Mouse (Mus musculus): Measurements from ENCODE around the gene Tfam. TPM values are rescaled to one million over a fixed set of nuclear protein-coding genes. Genes with fewer than 3 reads are reported as not detected.

The Tfam gene
- polyA plus RNA-seq, 1 experiment from 2014 or later, result 52.2 TPM

GRCm38 (mm10) chr10:71200964-71201363 is 37.1 kb downstream of the Tfam start:
- no peak overlapping the region for H3K4me2 ChIP-seq (ENCODE audit: low read length)
- WGBS, result 58% methylated on average over 5 of the region's 5 CpGs
- H3K27ac ChIP-seq (ENCODE audit: low read length), result no peak overlapping the region
- no peaks in the 10 kb centered on the region for H3K9me3 ChIP-seq (ENCODE audit: control insufficient read depth, low read length)
- H3K4me1 ChIP-seq (replicated peaks; ENCODE audit: control insufficient read depth, insufficient read depth, low read length), result peaks cover 3% of the 10 kb centered on the region; the same call in 1 of the 2 replicates
- no peak for ATAC-seq
- H3K4me3 ChIP-seq (replicated peaks; ENCODE audit: low read length), result no peak overlapping the region
- H3K36me3 ChIP-seq (ENCODE audit: control insufficient read depth, insufficient read depth), result no peaks in the 10 kb centered on the region
- no peak overlapping the region; the same call in 1 of the 2 replicates for H3K9ac ChIP-seq (replicated peaks; ENCODE audit: low read depth, low read length)
- no peaks in the 10 kb centered on the region for H3K27me3 ChIP-seq (replicated peaks; ENCODE audit: control insufficient read depth, insufficient read depth, low read length)

- ATAC-seq, result no peak
- Histone ChIP-seq H3K27ac (ENCODE audit: low read length) (no peak overlapping the region), H3K4me1 (replicated peaks; ENCODE audit: control insufficient read depth, insufficient read depth, low read length) (peaks cover 3% of the 10 kb centered on the region; the same call in 1 of the 2 replicates), H3K4me2 (ENCODE audit: low read length) (no peak overlapping the region), H3K36me3 (ENCODE audit: control insufficient read depth, insufficient read depth) (no peaks in the 10 kb centered on the region), H3K9ac (replicated peaks; ENCODE audit: low read depth, low read length) (no peak overlapping the region), H3K27me3 (replicated peaks; ENCODE audit: control insufficient read depth, insufficient read depth, low read length) (no peaks in the 10 kb centered on the region), H3K4me3 (replicated peaks; ENCODE audit: low read length) (no peak overlapping the region), H3K9me3 (ENCODE audit: control insufficient read depth, low read length) (no peaks in the 10 kb centered on the region)
- WGBS, result 89% methylated on average over 8 of the region's 8 CpGs
These were observed 39.4 kb downstream of the Tfam start for GRCm38 (mm10) chr10:71198676-71199075.

DNA sequence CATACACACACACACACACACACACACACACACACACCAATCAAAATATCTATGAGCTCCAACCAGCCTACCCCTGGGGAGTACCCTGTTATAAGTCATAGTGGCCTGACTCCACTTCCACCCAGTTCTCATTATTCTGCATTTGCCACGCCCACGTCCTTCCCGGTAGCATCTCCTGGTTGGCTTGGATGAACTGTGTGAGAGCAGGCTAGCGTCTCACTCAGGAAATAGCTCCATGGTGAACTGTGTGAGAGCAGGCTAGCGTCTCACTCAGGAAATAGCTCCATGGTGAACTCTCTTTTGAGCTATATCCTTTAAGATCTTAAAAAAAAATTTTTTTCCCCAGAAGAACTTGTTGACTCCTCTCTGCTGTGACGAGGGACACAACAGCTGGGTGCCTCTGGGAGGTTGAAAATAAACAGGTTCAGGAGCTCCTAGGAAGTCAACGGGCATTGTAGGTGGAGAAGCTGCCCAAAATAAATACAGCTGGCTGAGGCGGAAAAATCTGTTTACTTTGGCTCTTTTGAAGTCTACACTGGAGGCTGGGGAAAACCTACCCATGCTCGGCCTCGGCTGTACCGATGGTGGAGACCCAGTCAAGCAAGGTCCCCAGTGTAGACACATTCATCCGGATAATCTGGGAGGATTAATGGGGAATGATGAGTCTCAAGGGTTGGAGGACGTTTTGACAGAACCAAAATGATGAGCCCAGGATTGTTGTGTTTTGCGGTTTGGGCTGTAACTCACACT is 40.9 kb downstream of the Tfam start:
- Histone ChIP-seq H3K27ac (ENCODE audit: low read length) (no peak overlapping the region), H3K27me3 (replicated peaks; ENCODE audit: control insufficient read depth, insufficient read depth, low read length) (no peaks in the 10 kb centered on the region), H3K4me2 (ENCODE audit: low read length) (no peak overlapping the region), H3K4me3 (replicated peaks; ENCODE audit: low read length) (no peak overlapping the region), H3K4me1 (replicated peaks; ENCODE audit: control insufficient read depth, insufficient read depth, low read length) (peaks cover 6% of the 10 kb centered on the region; the same call in 1 of the 2 replicates), H3K9ac (replicated peaks; ENCODE audit: low read depth, low read length) (no peak overlapping the region), H3K9me3 (ENCODE audit: control insufficient read depth, low read length) (no peaks in the 10 kb centered on the region), H3K36me3 (ENCODE audit: control insufficient read depth, insufficient read depth) (no peaks in the 10 kb centered on the region)
- 82% methylated on average over 14 of the region's 14 CpGs for WGBS
- ATAC-seq, result no peak

- no peak overlapping the region for H3K9ac ChIP-seq (replicated peaks; ENCODE audit: low read depth, low read length)
- no peak overlapping the region for H3K4me3 ChIP-seq (replicated peaks; ENCODE audit: low read length)
- no peak overlapping the region for H3K27ac ChIP-seq (ENCODE audit: low read length)
- WGBS, result 56% methylated on average over 9 of the region's 9 CpGs
- ATAC-seq, result no peak
- H3K4me1 ChIP-seq (replicated peaks; ENCODE audit: control insufficient read depth, insufficient read depth, low read length), result peaks cover 4% of the 10 kb centered on the region; the same call in 1 of the 2 replicates
- H3K27me3 ChIP-seq (replicated peaks; ENCODE audit: control insufficient read depth, insufficient read depth, low read length), result no peaks in the 10 kb centered on the region
- no peaks in the 10 kb centered on the region for H3K9me3 ChIP-seq (ENCODE audit: control insufficient read depth, low read length)
- H3K36me3 ChIP-seq (ENCODE audit: control insufficient read depth, insufficient read depth), result no peaks in the 10 kb centered on the region
- H3K4me2 ChIP-seq (ENCODE audit: low read length), result no peak overlapping the region
These were observed 42.6 kb downstream of the Tfam start for GRCm38 (mm10) chr10:71195501-71195900.

DNA sequence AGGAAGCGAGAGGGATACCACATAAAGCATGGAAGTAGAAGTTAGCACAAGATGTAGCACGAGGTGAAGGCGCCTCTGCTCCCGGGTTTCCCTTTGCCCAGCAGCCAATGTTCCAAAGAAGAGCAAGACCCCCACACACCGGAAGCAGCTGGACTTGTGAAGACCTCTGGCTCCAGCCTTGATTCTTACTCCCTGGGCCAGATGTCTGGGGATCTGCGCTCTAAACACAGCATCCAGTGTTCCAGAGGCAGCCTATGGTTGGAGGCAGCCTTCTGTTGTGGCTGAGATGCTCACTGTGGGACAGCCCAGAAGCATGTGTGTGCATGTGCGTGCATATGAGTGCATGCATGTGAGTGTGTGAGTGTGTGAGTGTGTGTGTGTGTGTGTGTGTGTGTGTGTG is 43.4 kb downstream of the Tfam start:
- Histone ChIP-seq H3K27me3 (replicated peaks; ENCODE audit: control insufficient read depth, insufficient read depth, low read length) (no peaks in the 10 kb centered on the region), H3K9ac (replicated peaks; ENCODE audit: low read depth, low read length) (no peak overlapping the region), H3K4me3 (replicated peaks; ENCODE audit: low read length) (no peak overlapping the region), H3K27ac (ENCODE audit: low read length) (no peak overlapping the region), H3K9me3 (ENCODE audit: control insufficient read depth, low read length) (no peaks in the 10 kb centered on the region), H3K4me1 (replicated peaks; ENCODE audit: control insufficient read depth, insufficient read depth, low read length) (0 out of 2 replicates have a peak, but pooled peaks cover 2% of the 10 kb centered on the region), H3K4me2 (ENCODE audit: low read length) (no peak overlapping the region), H3K36me3 (ENCODE audit: control insufficient read depth, insufficient read depth) (no peaks in the 10 kb centered on the region)
- 93% methylated on average over 7 of the region's 7 CpGs for WGBS
- ATAC-seq, result no peak

DNA sequence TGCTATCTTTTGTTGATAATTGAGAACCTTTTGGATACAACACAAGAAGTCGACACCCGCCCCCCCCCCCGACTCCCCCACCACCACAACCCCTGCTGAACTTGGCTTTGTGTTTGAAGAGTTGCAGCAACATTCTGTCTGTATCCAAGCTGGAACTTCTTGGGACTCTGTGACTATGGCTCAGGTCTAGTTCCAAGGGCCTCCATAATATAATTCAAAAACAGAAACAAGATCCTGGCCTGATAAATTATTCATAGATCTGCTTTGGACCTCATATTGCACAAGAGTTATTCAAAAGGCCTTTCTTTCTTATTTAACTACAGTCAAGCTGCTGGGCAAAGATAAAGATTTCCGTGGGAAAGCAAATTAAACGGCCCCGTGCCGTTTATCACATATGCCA is 44.8 kb downstream of the Tfam start:
- H3K9me3 ChIP-seq (ENCODE audit: control insufficient read depth, low read length), result no peaks in the 10 kb centered on the region
- no peak overlapping the region for H3K4me3 ChIP-seq (replicated peaks; ENCODE audit: low read length)
- H3K27ac ChIP-seq (ENCODE audit: low read length), result no peak overlapping the region
- H3K4me2 ChIP-seq (ENCODE audit: low read length), result no peak overlapping the region
- no peaks in the 10 kb centered on the region for H3K36me3 ChIP-seq (ENCODE audit: control insufficient read depth, insufficient read depth)
- 0 out of 2 replicates have a peak, but pooled peaks cover 2% of the 10 kb centered on the region for H3K4me1 ChIP-seq (replicated peaks; ENCODE audit: control insufficient read depth, insufficient read depth, low read length)
- no peaks in the 10 kb centered on the region for H3K27me3 ChIP-seq (replicated peaks; ENCODE audit: control insufficient read depth, insufficient read depth, low read length)
- ATAC-seq, result no peak
- 29% methylated on average over 7 of the region's 7 CpGs for WGBS
- no peak overlapping the region for H3K9ac ChIP-seq (replicated peaks; ENCODE audit: low read depth, low read length)

GRCm38 (mm10) chr10:71192886-71193285 is 45.2 kb downstream of the Tfam start:
- 75% methylated on average over 11 of the region's 11 CpGs for WGBS

DNA sequence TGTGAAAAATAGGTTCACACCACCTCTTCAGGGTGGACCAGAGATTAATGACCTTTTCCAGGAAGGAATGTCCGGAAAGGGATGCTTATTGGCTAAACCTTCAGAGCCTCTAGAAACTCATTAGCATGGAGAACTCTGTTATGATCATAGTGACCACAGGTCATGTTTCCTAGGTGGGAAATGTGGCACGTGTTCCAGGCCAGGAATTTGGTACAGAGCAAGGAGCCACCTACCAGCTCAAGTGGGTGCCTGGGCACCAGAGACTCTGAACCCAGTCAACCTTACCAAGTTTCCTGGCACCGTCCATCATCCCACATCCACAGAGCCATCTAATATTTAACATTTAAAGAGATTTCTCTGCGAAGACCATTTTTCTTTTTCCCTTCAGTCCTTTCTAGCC is 49.4 kb downstream of the Tfam start:
- ATAC-seq, result no peak
- Histone ChIP-seq H3K4me2 (ENCODE audit: low read length) (no peak overlapping the region), H3K9me3 (ENCODE audit: control insufficient read depth, low read length) (no peaks in the 10 kb centered on the region), H3K9ac (replicated peaks; ENCODE audit: low read depth, low read length) (no peak overlapping the region), H3K4me1 (replicated peaks; ENCODE audit: control insufficient read depth, insufficient read depth, low read length) (peaks cover 2% of the 10 kb centered on the region; the same call in 1 of the 2 replicates), H3K27me3 (replicated peaks; ENCODE audit: control insufficient read depth, insufficient read depth, low read length) (no peaks in the 10 kb centered on the region), H3K36me3 (ENCODE audit: control insufficient read depth, insufficient read depth) (no peaks in the 10 kb centered on the region), H3K27ac (ENCODE audit: low read length) (no peak overlapping the region), H3K4me3 (replicated peaks; ENCODE audit: low read length) (no peak overlapping the region)
- 87% methylated on average over 4 of the region's 4 CpGs for WGBS

More at GRCm38 (mm10) chr10:71192886-71193285, 45.2 kb downstream of the Tfam start:
- ATAC-seq, result no peak
- Histone ChIP-seq H3K27ac (ENCODE audit: low read length) (no peak overlapping the region), H3K4me3 (replicated peaks; ENCODE audit: low read length) (no peak overlapping the region), H3K9me3 (ENCODE audit: control insufficient read depth, low read length) (no peaks in the 10 kb centered on the region), H3K4me2 (ENCODE audit: low read length) (no peak overlapping the region), H3K4me1 (replicated peaks; ENCODE audit: control insufficient read depth, insufficient read depth, low read length) (0 out of 2 replicates have a peak, but pooled peaks cover 2% of the 10 kb centered on the region), H3K36me3 (ENCODE audit: control insufficient read depth, insufficient read depth) (no peaks in the 10 kb centered on the region), H3K9ac (replicated peaks; ENCODE audit: low read depth, low read length) (no peak overlapping the region), H3K27me3 (replicated peaks; ENCODE audit: control insufficient read depth, insufficient read depth, low read length) (no peaks in the 10 kb centered on the region)

- Histone ChIP-seq H3K27ac (ENCODE audit: low read length) (no peak overlapping the region), H3K9me3 (ENCODE audit: control insufficient read depth, low read length) (no peaks in the 10 kb centered on the region), H3K4me1 (replicated peaks; ENCODE audit: control insufficient read depth, insufficient read depth, low read length) (peaks cover 2% of the 10 kb centered on the region; the same call in 1 of the 2 replicates), H3K4me2 (ENCODE audit: low read length) (no peak overlapping the region), H3K36me3 (ENCODE audit: control insufficient read depth, insufficient read depth) (no peaks in the 10 kb centered on the region), H3K27me3 (replicated peaks; ENCODE audit: control insufficient read depth, insufficient read depth, low read length) (no peaks in the 10 kb centered on the region), H3K9ac (replicated peaks; ENCODE audit: low read depth, low read length) (no peak overlapping the region), H3K4me3 (replicated peaks; ENCODE audit: low read length) (no peak overlapping the region)
- no peak for ATAC-seq
- 78% methylated on average over 7 of the region's 7 CpGs for WGBS
These were observed 53.0 kb downstream of the Tfam start for GRCm38 (mm10) chr10:71185059-71185458.
